Mouse (Mus musculus): ENCODE results near the gene Abcg1. TPM values are rescaled to one million over a fixed set of nuclear protein-coding genes. Genes with fewer than 3 reads are reported as not detected.

Gene Abcg1
- polyA plus RNA-seq, 1 experiment from 2014 or later = 6.2 TPM

DNA sequence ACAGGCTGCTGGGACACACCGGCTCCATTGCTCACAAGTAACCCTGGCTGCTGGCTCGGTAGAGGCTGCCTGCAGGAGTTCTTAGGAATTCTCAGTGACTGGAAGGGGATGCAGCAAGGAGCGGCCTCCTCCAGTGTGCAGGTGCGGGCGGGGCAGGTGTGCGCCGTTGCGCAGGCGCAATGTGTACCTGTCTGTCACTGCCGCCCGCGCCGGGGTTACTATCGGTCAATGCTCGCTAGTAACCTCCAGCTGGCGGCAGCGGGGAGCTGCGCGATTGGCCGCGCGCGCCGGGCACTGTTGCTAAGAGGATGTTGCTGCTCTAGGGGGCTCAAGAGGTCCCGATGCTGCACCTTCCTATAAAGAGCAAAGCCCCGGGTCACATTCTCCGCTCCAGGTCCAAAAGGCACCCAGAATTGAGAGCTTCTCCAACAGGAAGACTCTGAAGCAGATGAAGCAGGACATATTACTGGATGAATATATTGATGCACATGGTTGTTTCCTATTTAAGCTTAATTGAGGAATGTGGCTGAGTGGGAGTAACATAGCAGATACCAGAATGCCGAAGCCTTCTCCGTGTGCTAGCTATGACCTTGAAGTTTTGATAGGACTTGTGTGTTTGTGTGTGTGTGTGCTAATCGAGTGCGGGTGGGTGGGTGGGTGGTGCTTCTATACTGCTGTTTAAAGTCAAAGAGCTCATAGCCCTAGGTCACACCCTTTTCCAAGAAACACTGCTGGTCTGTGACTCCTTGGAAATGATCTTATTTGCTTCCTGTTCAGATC lies 16.0 kb downstream of the Abcg1 start:
- H3K4me1 ChIP-seq (replicated peaks) = peaks cover 23% of the 10 kb centered on the region
- no peak overlapping the region for H3K9ac ChIP-seq
- ATAC-seq = peak; percentile 91
- H3K27ac ChIP-seq = 0 out of 2 replicates have a peak overlapping the region, but pooled peaks have one; percentile 23
- H3K9me3 ChIP-seq = no peaks in the 10 kb centered on the region
- H3K4me3 ChIP-seq (replicated peaks) = peak overlapping the region; percentile 25
- H3K27me3 ChIP-seq (replicated peaks) = no peaks in the 10 kb centered on the region
- H3K4me2 ChIP-seq (replicated peaks) = peak overlapping the region; percentile 63
- H3K36me3 ChIP-seq = no peaks in the 10 kb centered on the region
- 1% methylated on average over 31 of the region's 31 CpGs for WGBS

DNA sequence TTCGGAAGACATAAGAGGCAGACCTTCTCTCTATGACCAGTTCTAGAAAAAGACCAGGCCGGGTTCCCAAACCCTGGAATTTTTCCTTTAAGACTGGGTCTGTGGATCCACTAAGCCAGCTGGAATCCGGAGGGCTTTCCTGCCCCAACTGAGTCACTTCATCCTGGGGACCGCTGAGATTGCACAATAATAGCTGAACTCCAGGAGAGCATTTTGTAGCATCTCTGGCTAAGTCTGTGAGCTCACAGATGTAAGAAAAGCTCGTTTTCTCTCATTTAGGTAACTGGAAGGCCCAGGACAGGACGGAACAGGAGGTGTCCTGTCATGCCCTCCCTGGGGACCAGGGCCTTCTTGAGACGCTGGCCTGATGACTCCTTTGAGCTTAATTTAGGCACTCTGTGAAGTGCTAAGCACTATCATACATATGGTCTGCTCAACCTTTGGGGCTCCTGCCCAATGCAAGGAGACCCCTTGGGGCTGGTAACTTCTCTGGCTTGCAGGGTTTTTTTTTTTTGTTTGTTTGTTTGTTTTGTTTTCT lies 16.6 kb downstream of the Abcg1 start:
- no peaks in the 10 kb centered on the region for H3K27me3 ChIP-seq (replicated peaks)
- 32% methylated on average over 7 of the region's 7 CpGs for WGBS
- ATAC-seq = no peak
- no peak overlapping the region for H3K4me3 ChIP-seq (replicated peaks)
- 0 out of 2 replicates have a peak overlapping the region, but pooled peaks have one; percentile 23 for H3K27ac ChIP-seq
- H3K9me3 ChIP-seq = no peaks in the 10 kb centered on the region
- H3K4me2 ChIP-seq (replicated peaks) = peak overlapping the region; percentile 63
- H3K9ac ChIP-seq = no peak overlapping the region
- no peaks in the 10 kb centered on the region for H3K36me3 ChIP-seq
- H3K4me1 ChIP-seq (replicated peaks) = peaks cover 23% of the 10 kb centered on the region

DNA sequence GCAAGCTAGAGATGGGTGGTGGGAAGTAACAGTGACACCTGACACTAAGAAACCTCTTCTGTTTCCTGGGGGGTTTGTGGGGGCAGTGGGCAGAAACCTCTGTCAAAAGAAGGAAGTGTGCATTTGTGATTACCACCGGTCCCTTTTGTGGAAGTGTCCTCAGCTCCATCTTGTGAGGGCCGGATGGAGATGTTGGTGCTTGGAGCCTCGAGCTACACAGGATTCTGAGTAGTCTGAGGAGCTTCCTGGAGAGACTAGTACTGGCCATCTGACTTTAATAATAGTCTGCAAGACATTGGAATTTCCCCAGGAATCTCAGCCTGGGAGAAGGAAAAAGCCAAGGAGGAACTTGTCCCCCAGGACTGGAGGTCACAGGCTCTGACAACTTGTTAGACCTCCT lies 17.2 kb downstream of the Abcg1 start:
- ATAC-seq = no peak
- no peak overlapping the region for H3K27ac ChIP-seq
- H3K36me3 ChIP-seq = no peaks in the 10 kb centered on the region
- no peaks in the 10 kb centered on the region for H3K9me3 ChIP-seq
- H3K9ac ChIP-seq = no peak overlapping the region
- no peaks in the 10 kb centered on the region for H3K27me3 ChIP-seq (replicated peaks)
- no peak overlapping the region for H3K4me2 ChIP-seq (replicated peaks)
- H3K4me3 ChIP-seq (replicated peaks) = no peak overlapping the region
- peaks cover 23% of the 10 kb centered on the region for H3K4me1 ChIP-seq (replicated peaks)
- 66% methylated on average over 3 of the region's 3 CpGs for WGBS

DNA sequence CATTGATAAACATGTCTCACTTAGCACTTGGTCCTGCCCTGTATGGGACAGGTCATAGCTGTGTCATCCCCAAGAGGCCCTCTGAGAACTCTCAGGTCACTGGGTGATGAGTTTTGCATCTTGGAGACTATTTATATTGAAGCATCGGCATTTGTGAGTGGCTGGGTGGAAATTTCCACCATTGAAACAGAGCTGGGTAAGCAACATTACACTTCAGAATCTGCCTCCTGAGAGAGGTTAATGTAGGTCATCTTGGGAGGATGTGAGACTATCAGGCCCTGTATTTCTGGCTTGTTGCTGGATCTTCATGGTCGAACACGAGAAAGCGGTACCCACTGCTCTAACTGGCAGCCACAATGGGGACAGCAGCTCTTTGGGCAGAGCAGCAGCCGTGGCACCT lies 18.0 kb downstream of the Abcg1 start:
- Histone ChIP-seq H3K9ac (no peak overlapping the region), H3K27ac (no peak overlapping the region), H3K4me1 (replicated peaks) (peaks cover 23% of the 10 kb centered on the region), H3K9me3 (no peaks in the 10 kb centered on the region), H3K27me3 (replicated peaks) (no peaks in the 10 kb centered on the region), H3K4me2 (replicated peaks) (no peak overlapping the region), H3K36me3 (no peaks in the 10 kb centered on the region), H3K4me3 (replicated peaks) (no peak overlapping the region)
- ATAC-seq = no peak
- WGBS = 80% methylated on average over 5 of the region's 5 CpGs

DNA sequence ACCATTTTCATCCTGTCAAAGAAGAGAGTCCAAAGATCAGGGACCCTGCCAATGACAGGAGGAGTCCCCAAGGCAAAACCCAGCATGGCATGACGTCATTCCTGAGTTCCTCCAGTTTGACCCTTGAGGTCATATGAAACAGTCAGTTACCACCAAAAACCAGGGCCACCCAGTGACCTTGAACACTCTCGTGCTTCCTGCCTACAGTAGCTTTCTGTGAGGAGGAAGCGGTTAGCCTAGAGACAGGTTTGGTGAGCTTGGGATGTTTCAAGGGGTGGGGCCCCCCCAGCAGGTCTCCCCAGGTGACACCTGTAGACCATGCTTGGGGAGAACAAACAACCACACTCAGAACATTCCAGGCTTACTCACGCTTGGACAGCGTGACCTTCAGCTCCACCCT lies 20.1 kb downstream of the Abcg1 start:
- Histone ChIP-seq H3K4me1 (replicated peaks) (peaks cover 22% of the 10 kb centered on the region), H3K9me3 (no peaks in the 10 kb centered on the region), H3K4me2 (replicated peaks) (no peak overlapping the region), H3K27me3 (replicated peaks) (no peaks in the 10 kb centered on the region), H3K9ac (no peak overlapping the region), H3K4me3 (replicated peaks) (no peak overlapping the region), H3K36me3 (no peaks in the 10 kb centered on the region), H3K27ac (no peak overlapping the region)
- WGBS = 57% methylated on average over 5 of the region's 5 CpGs
- no peak; the same call in 1 of the 2 replicates for ATAC-seq

DNA sequence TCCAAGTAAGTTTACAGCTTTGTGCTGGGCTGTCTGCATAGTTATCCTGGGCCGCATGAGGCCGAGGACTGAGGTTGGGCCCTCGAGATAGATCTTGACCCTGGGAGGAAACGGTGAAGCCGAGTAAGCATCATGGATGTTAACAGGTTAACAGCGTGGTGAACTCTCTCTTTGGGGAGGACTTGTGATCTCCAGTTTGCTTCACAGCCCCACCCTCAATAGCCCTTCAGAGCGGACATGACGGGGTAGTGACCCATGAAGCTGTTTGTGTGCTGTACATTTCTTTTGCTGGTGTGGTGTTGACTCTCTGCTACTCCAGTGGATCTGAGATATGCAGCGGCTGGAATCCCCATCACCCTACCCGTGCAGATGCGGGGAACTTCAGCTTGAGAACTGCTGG lies 21.1 kb downstream of the Abcg1 start:
- Histone ChIP-seq H3K4me1 (replicated peaks) (peaks cover 12% of the 10 kb centered on the region; the same call in 1 of the 2 replicates), H3K9ac (no peak overlapping the region), H3K9me3 (no peaks in the 10 kb centered on the region), H3K36me3 (no peaks in the 10 kb centered on the region), H3K27me3 (replicated peaks) (no peaks in the 10 kb centered on the region), H3K4me3 (replicated peaks) (no peak overlapping the region), H3K27ac (0 out of 2 replicates have a peak overlapping the region, but pooled peaks have one; percentile 3), H3K4me2 (replicated peaks) (no peak overlapping the region)
- ATAC-seq = no peak
- WGBS = 80% methylated on average over 11 of the region's 11 CpGs

DNA sequence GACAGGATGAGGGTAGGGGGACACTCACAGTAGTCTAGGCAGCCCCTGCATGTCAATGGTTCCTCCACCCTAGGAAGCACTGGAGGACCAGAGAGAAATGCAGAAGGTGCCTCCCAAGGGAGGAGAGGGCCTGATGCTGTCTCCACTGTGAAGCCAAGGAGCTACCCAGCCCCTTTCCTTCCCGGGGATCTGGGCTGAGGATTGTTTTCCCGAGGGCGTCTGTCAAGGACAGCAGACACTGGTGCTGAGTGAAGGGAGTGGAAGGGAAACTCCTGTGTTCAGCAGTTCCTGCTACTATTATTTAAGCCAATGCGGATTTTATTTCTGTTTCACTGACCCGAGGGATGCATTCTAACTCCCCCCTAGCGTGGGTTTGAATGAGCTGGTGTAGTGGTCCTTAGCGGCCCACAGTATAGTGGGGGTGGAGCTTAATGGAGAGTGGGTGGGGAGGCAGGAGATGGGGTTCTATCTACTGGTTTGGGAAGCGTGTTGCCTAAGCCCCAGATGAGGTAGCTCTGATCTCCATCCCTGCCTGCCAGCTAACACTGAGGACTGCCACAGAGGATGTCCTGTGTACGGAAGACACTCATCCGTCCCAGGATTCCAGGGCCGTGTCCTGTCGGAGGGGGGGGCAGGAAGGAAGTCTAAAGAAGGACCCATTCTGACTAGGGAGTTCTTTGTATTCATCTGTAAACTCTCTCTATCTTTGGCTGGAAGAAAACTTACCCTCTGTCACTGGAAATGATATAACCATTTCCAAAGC lies 21.8 kb downstream of the Abcg1 start:
- peaks cover 5% of the 10 kb centered on the region; the same call in 1 of the 2 replicates for H3K4me1 ChIP-seq (replicated peaks)
- H3K27ac ChIP-seq = 0 out of 2 replicates have a peak overlapping the region, but pooled peaks have one; percentile 22
- 58% methylated on average over 12 of the region's 12 CpGs for WGBS

DNA sequence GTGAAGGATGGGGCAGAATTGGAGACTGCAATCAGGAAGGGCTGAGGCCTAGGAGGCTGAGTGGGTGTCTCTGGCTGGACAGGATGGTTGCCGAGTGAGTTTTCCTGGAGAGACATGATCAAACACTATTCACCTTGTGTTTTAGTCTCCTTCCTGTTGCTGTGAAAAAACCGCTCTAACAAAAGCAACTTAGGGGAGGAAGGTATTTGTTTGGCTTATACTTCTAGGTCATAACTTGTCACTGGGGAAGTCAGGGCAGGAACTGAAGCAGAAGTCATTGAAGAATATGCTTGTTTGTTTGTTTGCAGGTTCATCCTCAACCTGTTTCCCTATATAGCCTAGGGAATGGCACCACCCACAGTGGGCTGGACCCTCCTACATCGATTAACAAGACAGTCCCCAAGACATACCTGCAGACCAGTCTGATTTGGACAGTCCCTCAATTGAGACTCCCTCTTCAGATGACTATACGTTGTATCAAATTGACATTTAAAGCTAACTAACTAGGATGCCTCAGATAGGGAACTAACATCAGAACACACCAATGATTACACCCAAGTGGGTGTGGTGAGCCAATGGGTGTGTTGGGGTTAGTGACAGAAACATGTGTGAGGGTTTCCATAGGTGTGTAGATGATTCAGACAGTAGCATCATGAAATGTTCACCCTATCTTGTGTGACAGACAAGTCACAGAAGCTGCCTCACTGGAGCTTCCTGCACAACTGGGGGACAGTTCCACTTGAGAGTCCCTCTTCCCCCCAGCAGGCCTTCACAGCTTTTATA lies 25.0 kb downstream of the Abcg1 start:
- Histone ChIP-seq H3K36me3 (no peaks in the 10 kb centered on the region), H3K9me3 (no peaks in the 10 kb centered on the region), H3K4me2 (replicated peaks) (no peak overlapping the region), H3K4me3 (replicated peaks) (no peak overlapping the region), H3K27ac (no peak overlapping the region), H3K9ac (no peak overlapping the region), H3K4me1 (replicated peaks) (0 out of 2 replicates have a peak, but pooled peaks cover 2% of the 10 kb centered on the region), H3K27me3 (replicated peaks) (no peaks in the 10 kb centered on the region)
- WGBS = 82% methylated on average over 4 of the region's 4 CpGs
- no peak for ATAC-seq

More for the DNA sequence above, 21.8 kb downstream of the Abcg1 start:
- H3K9ac ChIP-seq = no peak overlapping the region
- H3K4me3 ChIP-seq (replicated peaks) = no peak overlapping the region
- no peaks in the 10 kb centered on the region for H3K36me3 ChIP-seq
- ATAC-seq = no peak
- H3K4me2 ChIP-seq (replicated peaks) = no peak overlapping the region
- no peaks in the 10 kb centered on the region for H3K9me3 ChIP-seq
- H3K27me3 ChIP-seq (replicated peaks) = no peaks in the 10 kb centered on the region

DNA sequence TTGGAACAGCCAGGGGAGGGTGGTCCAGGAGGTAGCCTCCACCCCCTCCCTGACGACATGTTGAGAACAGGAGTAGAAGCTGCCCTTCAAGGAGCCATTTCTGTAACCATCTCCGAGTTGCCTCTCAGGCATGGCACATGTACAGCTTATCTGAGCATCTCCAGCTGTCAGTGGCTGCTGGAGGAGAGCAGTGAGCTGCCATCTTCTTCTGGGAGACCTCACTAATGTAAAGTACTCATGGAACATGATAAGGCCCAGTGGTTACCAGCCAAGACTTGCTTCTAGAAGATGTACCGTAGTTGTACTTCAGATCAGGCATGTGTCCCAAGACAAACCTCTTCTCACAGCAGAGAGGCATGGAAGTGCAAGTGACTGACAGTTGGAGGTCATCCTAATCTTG lies 28.0 kb downstream of the Abcg1 start:
- Histone ChIP-seq H3K9ac (no peak overlapping the region), H3K36me3 (no peaks in the 10 kb centered on the region), H3K4me2 (replicated peaks) (no peak overlapping the region), H3K27ac (no peak overlapping the region), H3K27me3 (replicated peaks) (no peaks in the 10 kb centered on the region), H3K4me1 (replicated peaks) (peaks cover 5% of the 10 kb centered on the region), H3K9me3 (no peaks in the 10 kb centered on the region), H3K4me3 (replicated peaks) (no peak overlapping the region)
- 82% methylated on average over 3 of the region's 3 CpGs for WGBS
- ATAC-seq = no peak

DNA sequence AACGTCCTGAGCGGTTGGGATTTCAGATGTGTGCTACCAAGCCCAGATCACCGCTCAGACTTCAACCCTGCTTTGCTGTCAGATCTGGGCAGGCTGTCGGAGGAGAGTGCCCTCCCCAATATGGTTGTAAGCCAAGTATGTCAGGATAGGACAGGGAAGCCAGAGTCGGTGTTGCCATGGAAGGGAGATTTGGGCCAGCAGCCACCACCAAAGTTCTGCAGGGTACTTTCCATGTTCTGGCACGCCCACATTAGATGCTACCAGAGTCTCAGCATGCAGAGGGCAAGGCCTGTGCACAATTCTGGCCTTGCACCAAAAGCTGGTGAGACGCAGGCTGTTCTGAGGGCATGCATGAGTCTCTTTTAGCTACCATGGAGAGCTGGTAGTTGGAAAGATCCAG lies 28.7 kb downstream of the Abcg1 start:
- Histone ChIP-seq H3K4me1 (replicated peaks) (peaks cover 5% of the 10 kb centered on the region), H3K4me3 (replicated peaks) (no peak overlapping the region), H3K27ac (no peak overlapping the region), H3K27me3 (replicated peaks) (no peaks in the 10 kb centered on the region), H3K4me2 (replicated peaks) (no peak overlapping the region), H3K36me3 (no peaks in the 10 kb centered on the region), H3K9me3 (no peaks in the 10 kb centered on the region), H3K9ac (no peak overlapping the region)
- ATAC-seq = no peak
- WGBS = 91% methylated on average over 7 of the region's 7 CpGs

DNA sequence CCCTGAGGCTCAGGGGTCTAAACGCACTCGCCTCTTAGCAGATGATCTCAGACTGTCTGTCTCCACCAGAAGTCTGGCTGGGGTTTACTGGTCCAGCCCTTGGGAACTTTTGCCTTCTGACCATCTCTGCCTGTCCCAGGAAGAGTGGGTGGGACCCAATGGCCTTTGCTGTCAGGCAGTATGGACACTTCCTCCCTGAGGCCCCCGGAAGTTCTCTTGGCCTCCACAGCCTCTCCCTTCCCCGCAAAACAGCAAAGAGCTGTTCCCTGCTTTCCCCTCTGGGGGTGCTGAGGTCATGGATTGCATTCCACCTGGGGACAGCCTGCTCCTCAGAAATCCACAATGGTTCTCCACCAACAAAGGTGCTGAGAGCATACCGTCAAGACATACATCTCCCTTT lies 31.2 kb downstream of the Abcg1 start:
- 52% methylated on average over 5 of the region's 5 CpGs for whole genome bisulfite sequencing
- no peak for ATAC-seq
- Histone ChIP-seq H3K4me1 (replicated peaks) (peaks cover 5% of the 10 kb centered on the region), H3K4me3 (replicated peaks) (no peak overlapping the region), H3K27me3 (replicated peaks) (no peaks in the 10 kb centered on the region), H3K9me3 (no peaks in the 10 kb centered on the region), H3K36me3 (no peaks in the 10 kb centered on the region), H3K27ac (no peak overlapping the region), H3K4me2 (replicated peaks) (no peak overlapping the region), H3K9ac (no peak overlapping the region)

DNA sequence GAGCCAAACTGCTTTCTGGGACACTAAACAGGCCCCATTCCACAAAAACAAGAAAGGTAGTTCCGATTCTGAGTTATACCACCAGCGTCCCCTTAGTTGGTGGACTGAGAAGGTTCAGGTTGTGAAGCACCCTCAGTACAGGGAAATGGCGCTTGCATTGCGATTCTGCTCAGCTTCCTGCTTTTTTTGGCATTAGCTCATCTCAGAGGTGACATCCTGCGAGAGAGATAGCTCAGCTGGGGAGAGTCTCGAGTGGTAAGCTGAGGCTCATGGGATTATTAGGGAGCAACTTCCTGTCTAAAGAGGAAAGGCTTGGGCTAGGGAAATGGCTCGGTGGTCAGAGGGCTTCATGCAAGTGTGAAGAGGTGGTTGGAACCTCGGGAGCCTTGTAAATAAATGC lies 32.4 kb downstream of the Abcg1 start:
- WGBS = 57% methylated on average over 8 of the region's 8 CpGs
- no peak overlapping the region; the same call in 1 of the 2 replicates for H3K9ac ChIP-seq
- no peaks in the 10 kb centered on the region for H3K27me3 ChIP-seq (replicated peaks)
- H3K27ac ChIP-seq = no peak overlapping the region
- no peak overlapping the region for H3K4me3 ChIP-seq (replicated peaks)
- no peaks in the 10 kb centered on the region for H3K36me3 ChIP-seq
- ATAC-seq = no peak
- H3K4me2 ChIP-seq (replicated peaks) = no peak overlapping the region
- H3K4me1 ChIP-seq (replicated peaks) = peaks cover 5% of the 10 kb centered on the region
- H3K9me3 ChIP-seq = no peaks in the 10 kb centered on the region
